ENCODE assay signal across 19 mouse cellular contexts in the genomic region with DNA sequence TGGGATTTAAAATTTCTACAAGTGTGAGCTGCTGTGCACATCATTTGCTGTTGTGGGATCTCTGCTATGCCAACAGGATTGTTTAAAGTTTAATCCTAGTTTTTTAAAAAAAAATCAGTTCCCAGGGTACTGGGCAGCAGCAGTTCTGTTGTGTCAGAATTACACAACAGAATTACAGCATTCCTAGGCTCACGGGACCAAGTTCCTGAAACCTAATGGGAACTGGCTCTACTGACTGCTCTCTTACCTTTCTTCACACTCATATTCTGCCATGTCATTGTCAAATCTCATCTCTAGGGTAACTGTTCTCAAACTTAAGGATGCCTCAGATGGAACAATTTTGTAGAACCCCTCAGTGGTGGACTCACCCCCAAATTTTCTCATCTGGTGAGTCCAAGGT.
DNase-seq lines count a peak whose midpoint lies in the region; ATAC-seq and TF ChIP-seq lines count a peak whose summit lies in the region.
"Had no signal": no experiment of that assay in that cellular context is flagged by ENCODE, and none has a peak within 500 bp of the region (broad histone marks: within the 10 kb centered on the region; RNA-seq: fewer than 3 reads in every experiment).

No protein-coding gene starts in this region.

- WGBS in liver, adult 2 months, result 13% methylated on average over 1 of the region's 1 CpGs
- 66% methylated on average over 1 of the region's 1 CpGs for WGBS in lung, adult 2 months
- 27% methylated on average over 1 of the region's 1 CpGs for WGBS in macrophage (ENCODE audit: missing documents)
- 92% methylated on average over 1 of the region's 1 CpGs for WGBS in forebrain, embryonic 15.5 days

- DNase-seq in liver, adult 2 months (ENCODE audit: extremely low read depth, low read depth, low spot score), result peak; percentile 91
- DNase-seq in liver, result no peak
- peak; percentile 47 for DNase-seq in lung, postnatal 36 days
- no peak for DNase-seq in lung, adult 2 months
- no peak for DNase-seq in urinary bladder, adult 2 months (ENCODE audit: low spot score)
- DNase-seq: adrenal gland, postnatal 36 days; cerebellum, adult 8-10 months; heart, adult 18-20 months; heart, postnatal 4 days; right cerebral cortex, adult 18-20 months had no signal

- H3K4me3 ChIP-seq in liver, adult 2 months (ENCODE audit: insufficient read depth, low read depth, low read length), result no peak overlapping the region
- H3K4me3 ChIP-seq in lung, adult 2 months (replicated peaks; ENCODE audit: extremely low read depth, low read depth, low read length), result no peak overlapping the region
- H3K4me3 ChIP-seq in macrophage (ENCODE audit: inconsistent target), result no peak overlapping the region
- no peak overlapping the region for H3K4me3 ChIP-seq in forebrain, embryonic 15.5 days
- H3K4me3 ChIP-seq: forebrain, embryonic 10.5 days; hindbrain, embryonic 15.5 days; intestine, embryonic 15.5 days; limb, embryonic 12.5 days; midbrain, embryonic 12.5 days; neural tube, embryonic 12.5 days had no signal

- no peak for ATAC-seq in forebrain, embryonic 15.5 days (replicated peaks)
- ATAC-seq: intestine, embryonic 15.5 days had no signal

- no peak for TF ChIP-seq POLR2A in liver, adult 2 months (IDR thresholded peaks at IDR 0.05; ENCODE audit: extremely low read depth, insufficient read depth, low read length)
- TF ChIP-seq POLR2A in lung, adult 2 months (IDR thresholded peaks at IDR 0.05; ENCODE audit: borderline replicate concordance, extremely low read depth, low read depth, low read length), result no peak

- H3K4me2 ChIP-seq in forebrain, embryonic 15.5 days (replicated peaks), result no peak overlapping the region
- H3K4me2 ChIP-seq: hindbrain, embryonic 15.5 days; intestine, embryonic 15.5 days; limb, embryonic 12.5 days; lung, embryonic 14.5 days; midbrain, embryonic 12.5 days; neural tube, embryonic 12.5 days had no signal

- no peaks in the 10 kb centered on the region for H3K27me3 ChIP-seq in liver, adult 2 months (ENCODE audit: control insufficient read depth, insufficient read depth, low read length)
- H3K27me3 ChIP-seq in forebrain, embryonic 15.5 days, result no peaks in the 10 kb centered on the region
- H3K27me3 ChIP-seq: hindbrain, embryonic 15.5 days; intestine, embryonic 15.5 days; midbrain, embryonic 12.5 days; neural tube, embryonic 12.5 days had no signal

- no peaks in the 10 kb centered on the region for H3K9me3 ChIP-seq in forebrain, embryonic 15.5 days
- H3K9me3 ChIP-seq: forebrain, embryonic 10.5 days; hindbrain, embryonic 15.5 days; intestine, embryonic 15.5 days; limb, embryonic 12.5 days; midbrain, embryonic 12.5 days; neural tube, embryonic 12.5 days had no signal

- TF ChIP-seq CTCF in liver, adult 2 months (IDR thresholded peaks at IDR 0.05; ENCODE audit: low read depth, low read length), result no peak
- no peak for TF ChIP-seq CTCF in lung, adult 2 months (IDR thresholded peaks at IDR 0.05; ENCODE audit: insufficient read depth, low read length)

- peak overlapping the region; percentile 90 for H3K27ac ChIP-seq in liver, adult 2 months (replicated peaks; ENCODE audit: insufficient read depth, low read depth, low read length)
- peak overlapping the region; percentile 14; the same call in 1 of the 2 replicates for H3K27ac ChIP-seq in macrophage
- H3K27ac ChIP-seq in forebrain, embryonic 15.5 days (replicated peaks), result no peak overlapping the region
- H3K27ac ChIP-seq: forebrain, embryonic 10.5 days; hindbrain, embryonic 15.5 days; intestine, embryonic 15.5 days; limb, embryonic 12.5 days; midbrain, embryonic 12.5 days; neural tube, embryonic 12.5 days had no signal

- no peak overlapping the region for H3K9ac ChIP-seq in liver, adult 2 months (ENCODE audit: low read depth, low read length)
- H3K9ac ChIP-seq in forebrain, embryonic 15.5 days (replicated peaks), result no peak overlapping the region
- H3K9ac ChIP-seq: hindbrain, embryonic 15.5 days; intestine, embryonic 15.5 days; limb, embryonic 12.5 days; lung, embryonic 14.5 days; midbrain, embryonic 12.5 days; neural tube, embryonic 12.5 days had no signal

- H3K79me2 ChIP-seq in liver, adult 2 months (ENCODE audit: control insufficient read depth, insufficient read depth, low read length), result no peaks in the 10 kb centered on the region
- no peaks in the 10 kb centered on the region for H3K79me2 ChIP-seq in macrophage (ENCODE audit: inconsistent target)

- H3K36me3 ChIP-seq in liver, adult 2 months (ENCODE audit: control insufficient read depth, insufficient read depth, low read length), result no peaks in the 10 kb centered on the region
- no peaks in the 10 kb centered on the region for H3K36me3 ChIP-seq in macrophage (ENCODE audit: inconsistent target)
- no peaks in the 10 kb centered on the region for H3K36me3 ChIP-seq in forebrain, embryonic 15.5 days
- H3K36me3 ChIP-seq: forebrain, embryonic 10.5 days; hindbrain, embryonic 15.5 days; intestine, embryonic 15.5 days; limb, embryonic 12.5 days; midbrain, embryonic 12.5 days; neural tube, embryonic 12.5 days had no signal

- peaks cover 18% of the 10 kb centered on the region for H3K4me1 ChIP-seq in liver, adult 2 months (ENCODE audit: control insufficient read depth, insufficient read depth, low read length)
- H3K4me1 ChIP-seq in lung, adult 2 months (ENCODE audit: control insufficient read depth, insufficient read depth, low read length), result peaks cover 9% of the 10 kb centered on the region
- H3K4me1 ChIP-seq in forebrain, embryonic 15.5 days, result peaks cover 4% of the 10 kb centered on the region
- H3K4me1 ChIP-seq: intestine, embryonic 15.5 days; limb, embryonic 12.5 days; neural tube, embryonic 12.5 days had no signal

Comparison
In these comparisons a context has a peak if more than half of its experiments do, and no peak if none do; other contexts are left out.
1. DNase-seq: peak in liver, adult 2 months (single experiment) and lung, postnatal 36 days (single experiment); none in liver (single experiment), lung, adult 2 months (single experiment) and urinary bladder, adult 2 months (single experiment).